Mouse (Mus musculus) frontal cortex, postnatal 10 days (tissue): ENCODE results near the gene Abca8a.
"Not testable (repeated sequence)": the region's sequence is repeated elsewhere in the genome, so short reads cannot be mapped to it uniquely, and the experiment has no call there.

Experiments
- DNase-seq, 2 experiments: peaks; one replicate each; pipeline ENCODE4 v3.0.0; 2022; ENCODE audit warnings: low spot score in 2 of 2, mixed read lengths in 1 of 2

Abca8a gene

GRCm38 (mm10) chr11:109987460-109988072 lies 108.2 kb downstream of the Abca8a start:
- DNase-seq: not testable (repeated sequence)

GRCm38 (mm10) chr11:109981872-109982271 lies 113.9 kb downstream of the Abca8a start:
- no peak for DNase-seq
